Mouse (Mus musculus) spleen, adult 18-20 months (tissue): Measurements from ENCODE around the gene Cyp2j12.
"Not testable (repeated sequence)": the region's sequence is repeated elsewhere in the genome, so short reads cannot be mapped to it uniquely, and the experiment has no call there.

ENCODE experiments used
- DNase-seq, 2 experiments: peaks; one replicate each; pipeline ENCODE4 v3.0.0; 2022; ENCODE audit warnings: mixed read lengths in 2 of 2

Cyp2j12 gene

DNA sequence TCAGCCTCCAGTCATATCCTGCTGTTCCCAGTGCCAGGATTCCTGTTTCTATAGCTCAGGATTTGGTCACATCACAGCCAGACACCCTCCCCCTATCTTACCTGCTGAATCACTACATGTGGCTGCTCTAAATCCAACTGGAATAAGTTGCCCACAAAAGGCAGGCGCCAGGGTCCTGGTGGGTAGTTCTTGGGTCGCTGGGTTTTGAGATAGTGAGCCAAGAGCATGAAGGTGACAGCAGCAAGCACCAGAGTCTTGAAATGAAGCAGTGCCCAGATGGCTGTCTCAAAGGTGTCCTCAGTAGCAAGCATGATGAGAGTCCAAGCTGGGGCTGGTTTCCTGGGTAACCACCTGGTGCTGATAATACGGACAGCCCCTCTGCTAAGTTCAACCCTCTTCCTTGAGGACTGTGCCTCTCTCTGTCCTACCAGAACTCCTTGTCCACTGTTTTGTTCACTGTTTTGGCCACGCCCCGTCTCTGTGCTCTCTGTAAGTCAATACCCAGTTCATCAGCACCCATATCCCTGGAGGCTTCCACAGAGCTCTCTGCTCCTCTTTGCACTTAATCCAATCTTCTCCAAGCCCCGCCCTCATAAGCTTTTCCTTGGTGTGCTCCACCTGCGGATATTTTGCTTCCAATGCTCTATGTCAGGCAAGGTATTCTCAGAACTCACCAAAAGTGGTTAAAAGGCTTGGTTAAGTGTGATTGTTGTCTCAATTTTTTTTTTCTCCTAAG lies at the start of gene Cyp2j12:
TSS of gene Cyp2j12 (minus strand) at position 421 of the 736 bp plus-strand sequence.
- no peak for DNase-seq

DNA sequence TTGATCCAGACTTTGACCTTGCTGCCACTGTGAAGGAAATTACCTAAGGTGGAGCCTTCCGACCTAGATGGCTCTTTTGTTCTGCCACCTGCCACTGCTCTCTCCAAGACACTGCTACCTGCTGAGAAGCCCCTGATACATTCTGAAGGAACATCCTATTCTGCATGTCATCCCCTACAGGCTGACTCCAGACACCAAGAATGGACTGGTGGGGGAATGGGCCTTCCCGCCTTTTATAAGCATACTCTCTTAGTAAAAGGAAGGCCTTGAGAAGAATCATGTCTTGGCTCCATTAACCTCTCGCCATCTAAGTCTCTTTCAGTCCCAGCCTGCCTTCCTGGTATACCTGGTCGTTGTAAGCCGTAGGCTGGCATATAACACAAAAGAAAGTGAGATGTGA lies 48.4 kb upstream of the Cyp2j12 start:
- not testable (repeated sequence) for DNase-seq

DNA sequence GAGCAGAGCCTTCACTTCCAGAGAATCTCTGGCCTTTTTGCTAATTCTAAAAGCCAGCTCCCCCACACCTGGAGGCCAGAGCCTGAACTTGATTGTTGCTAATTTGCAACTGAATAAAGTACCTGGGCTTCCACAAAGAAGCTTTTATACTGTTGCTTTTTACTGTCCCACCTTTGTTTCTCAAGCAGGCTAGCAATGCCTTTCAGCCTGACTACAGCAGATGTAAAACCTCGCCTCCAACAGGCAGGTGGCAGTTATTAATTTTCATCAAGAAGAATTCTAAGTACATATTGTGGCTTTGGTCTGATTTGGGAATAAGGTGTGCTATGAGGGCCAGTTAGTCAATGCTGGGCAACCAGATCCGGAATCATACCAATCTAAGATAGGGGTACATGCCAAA lies 47.7 kb upstream of the Cyp2j12 start:
- not testable (repeated sequence) for DNase-seq

DNA sequence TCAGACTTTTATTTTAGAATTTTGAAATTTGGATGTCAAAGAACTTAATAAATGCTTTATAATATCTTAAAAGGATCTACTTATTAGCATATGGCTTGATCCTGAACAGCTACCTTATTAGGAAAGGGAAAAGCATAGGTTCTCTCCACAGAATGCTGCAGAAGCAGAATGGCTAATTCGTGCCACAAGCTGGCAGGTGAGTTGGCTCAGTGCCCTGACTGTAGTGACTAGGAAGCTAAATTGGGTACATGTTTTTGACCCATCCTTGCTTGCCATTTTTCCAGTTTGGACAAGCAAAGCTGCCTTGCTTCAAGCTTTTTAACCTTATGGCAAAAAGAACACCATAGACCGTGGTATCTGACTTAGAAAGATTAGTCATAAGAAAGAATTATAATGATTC lies 47.2 kb upstream of the Cyp2j12 start:
- DNase-seq, result not testable (repeated sequence)

DNA sequence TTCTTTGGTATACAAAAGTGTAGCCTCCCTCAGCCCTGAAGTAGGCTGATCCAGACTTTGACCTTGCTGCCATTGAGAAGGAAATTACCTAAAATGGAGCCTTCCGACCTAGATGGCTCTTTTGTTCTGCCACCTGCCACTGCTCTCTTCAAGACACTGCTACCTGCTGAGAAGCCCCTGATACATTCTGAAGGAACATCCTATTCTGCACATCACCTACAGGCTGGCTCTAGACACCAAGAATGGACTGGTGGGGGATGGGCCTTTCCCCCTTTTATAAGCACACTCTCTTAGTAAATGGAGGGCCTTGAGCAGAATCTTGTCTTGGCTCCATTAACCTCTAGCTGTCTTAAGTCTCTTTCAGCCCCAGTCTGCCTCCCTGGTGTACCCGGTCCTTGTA lies 43.8 kb upstream of the Cyp2j12 start:
- not testable (repeated sequence) for DNase-seq

DNA sequence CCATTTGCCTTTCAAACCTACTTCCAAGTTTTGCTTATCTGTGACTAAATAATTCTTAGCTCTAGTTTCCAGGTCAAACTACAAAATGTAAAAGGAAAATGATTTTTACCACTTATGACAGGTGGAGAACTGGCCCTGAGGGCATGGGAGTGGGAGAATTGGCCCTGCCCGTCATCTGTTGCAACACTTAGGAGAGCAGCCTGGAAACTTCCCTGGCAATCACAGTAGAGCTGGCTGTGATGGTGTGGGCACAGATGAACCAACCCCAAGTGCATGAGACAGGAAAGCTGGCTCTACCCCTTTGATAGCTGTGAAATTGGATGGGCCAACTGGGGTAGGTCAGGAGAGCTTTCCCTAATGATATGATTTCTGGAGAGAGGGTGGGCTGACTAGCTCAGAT lies 21.9 kb upstream of the Cyp2j12 start:
- no peak for DNase-seq

DNA sequence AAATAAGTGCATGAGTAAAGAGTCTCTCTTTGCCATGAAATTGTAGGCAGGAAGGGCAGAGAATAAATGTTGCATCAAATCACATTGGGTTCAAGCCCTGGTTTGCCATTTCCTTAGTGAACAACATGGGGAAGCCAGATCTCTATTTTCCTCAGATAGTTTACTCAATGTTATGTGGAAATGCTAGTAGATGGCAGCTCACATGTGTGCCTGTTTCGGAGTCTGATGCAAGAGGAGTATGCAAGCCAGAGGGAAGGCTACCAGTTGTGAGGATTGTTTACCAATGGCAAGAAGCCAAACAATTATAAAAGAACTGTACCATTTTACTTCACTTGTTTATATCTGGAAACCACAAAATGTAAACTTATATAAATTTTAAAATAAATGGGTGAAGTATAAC lies 20.6 kb upstream of the Cyp2j12 start:
- DNase-seq, result no peak

DNA sequence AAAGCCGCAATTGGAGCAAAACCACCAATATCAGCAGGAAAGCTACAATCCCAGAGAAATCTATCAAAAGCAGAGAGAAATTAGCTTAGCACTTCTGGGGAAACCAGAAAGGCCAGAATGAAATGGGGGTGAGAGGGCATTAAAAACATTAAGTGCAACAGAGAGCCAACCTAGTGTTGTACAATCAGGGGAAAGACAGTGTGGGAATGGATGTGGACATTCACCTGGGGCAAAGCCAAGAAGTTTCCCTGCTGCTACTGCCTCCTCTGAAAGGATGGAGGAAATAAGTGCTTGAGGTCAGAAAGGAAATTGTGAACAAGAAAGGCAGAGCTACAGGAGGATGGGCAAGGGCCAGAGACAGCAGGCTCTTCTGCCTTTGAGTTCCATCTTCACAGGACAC lies 1.7 kb downstream of the Cyp2j12 start:
- DNase-seq, result no peak

DNA sequence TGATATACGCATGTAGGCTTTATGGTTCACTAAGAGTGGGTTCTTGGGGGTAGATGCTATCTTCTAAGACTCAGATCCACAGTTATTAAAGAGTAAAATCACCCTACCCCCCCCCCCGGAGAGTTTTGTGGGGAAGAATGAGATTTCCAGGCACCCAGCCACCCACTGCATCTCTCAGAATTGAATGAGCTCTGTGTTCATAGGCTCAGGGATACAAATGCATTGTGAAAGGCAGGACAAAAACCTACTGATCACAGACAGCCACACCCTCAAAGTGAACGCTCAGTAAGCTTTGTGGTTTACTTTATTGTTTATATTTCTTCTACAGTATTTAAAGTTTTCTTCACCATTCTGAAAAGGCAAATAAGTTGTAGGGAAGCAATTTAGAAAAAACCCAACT lies 6.7 kb downstream of the Cyp2j12 start:
- DNase-seq, result no peak

DNA sequence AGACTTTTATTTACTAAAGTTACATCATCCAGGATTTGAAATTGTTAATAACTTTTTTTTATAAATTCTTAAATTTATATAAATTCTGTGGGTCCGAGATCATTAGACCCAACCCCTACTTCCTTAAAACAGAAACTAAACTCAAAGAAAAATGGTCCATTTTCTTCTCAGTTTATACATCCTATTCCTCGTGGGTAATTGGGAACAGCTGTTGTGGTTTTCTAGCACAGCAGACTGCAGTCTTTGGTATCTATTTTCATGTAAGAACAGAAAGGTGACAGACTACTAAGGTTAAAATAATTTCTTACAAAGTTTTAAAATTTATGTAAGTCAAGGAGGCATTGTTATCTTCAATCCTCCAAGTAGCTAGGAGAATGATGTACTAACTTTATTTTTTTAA lies 44.1 kb downstream of the Cyp2j12 start:
- DNase-seq, result no peak

DNA sequence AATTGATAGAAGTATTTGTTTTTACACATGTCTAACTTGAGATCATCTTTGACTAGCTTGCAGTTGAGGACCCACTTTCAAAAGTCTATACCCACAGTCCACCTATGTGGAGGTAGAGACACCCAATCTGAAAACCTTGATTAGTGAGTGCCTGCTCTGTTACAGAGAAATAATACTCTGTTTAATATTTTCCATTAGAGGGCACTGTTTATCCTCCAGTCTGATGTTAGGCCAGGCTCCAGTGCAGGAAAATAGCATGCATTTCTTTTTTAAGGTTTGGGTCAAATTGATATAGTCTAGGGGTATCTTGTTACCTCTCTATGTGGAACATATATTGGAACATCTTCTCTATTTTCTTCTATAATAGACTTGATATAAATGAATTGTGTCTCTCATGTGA lies 49.1 kb downstream of the Cyp2j12 start:
- DNase-seq, result no peak

DNA sequence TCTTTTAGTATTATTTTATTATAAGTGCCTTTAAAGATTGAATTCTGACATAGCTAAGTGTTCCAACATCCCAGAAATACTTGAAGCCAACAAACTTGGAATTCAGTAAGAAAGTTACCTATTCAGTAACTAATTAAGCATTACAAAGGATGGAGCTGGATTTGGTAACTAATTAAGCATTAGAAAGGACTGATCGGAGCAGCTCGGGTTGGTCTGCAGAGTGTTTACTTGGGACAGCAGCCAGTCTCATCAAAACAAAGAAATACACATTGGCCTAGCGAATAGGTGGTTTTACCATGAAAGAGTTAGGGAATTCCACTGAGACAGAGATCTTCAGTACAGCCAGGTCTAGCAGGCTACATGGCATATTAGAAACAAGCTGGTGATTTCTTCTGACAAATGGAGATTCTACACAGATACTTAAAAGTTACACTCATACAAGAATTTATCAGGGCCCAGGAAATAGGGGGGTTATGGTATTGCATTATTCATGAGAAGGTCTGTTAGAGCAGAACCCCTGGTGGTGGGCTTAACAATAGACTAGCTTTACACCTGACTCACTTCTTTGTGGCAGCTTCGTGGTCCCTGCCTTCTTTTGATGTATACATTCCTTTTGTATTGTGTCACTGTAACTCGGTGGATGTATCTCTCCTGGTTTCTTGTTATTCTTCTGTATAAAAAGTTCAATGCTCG lies 51.5 kb downstream of the Cyp2j12 start:
- DNase-seq, result not testable (repeated sequence)

DNA sequence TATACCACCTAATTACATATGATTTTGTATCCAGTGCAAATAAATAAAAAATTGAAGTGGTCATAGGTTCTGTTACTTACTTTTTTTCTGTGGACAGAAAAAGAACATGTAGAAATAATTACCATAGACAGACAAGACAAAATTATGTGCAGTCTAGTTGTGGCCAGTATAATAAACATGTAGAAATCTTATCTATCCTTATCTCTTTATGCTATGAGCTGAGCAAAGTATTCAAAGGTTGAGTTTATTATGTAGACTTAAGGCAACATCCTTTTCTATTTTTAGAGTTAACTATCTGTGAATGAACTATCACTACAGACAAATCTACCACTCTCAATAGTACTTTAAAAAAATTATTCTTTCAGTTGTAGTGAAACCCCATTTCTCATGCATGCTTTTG lies 62.6 kb downstream of the Cyp2j12 start:
- DNase-seq, result no peak

DNA sequence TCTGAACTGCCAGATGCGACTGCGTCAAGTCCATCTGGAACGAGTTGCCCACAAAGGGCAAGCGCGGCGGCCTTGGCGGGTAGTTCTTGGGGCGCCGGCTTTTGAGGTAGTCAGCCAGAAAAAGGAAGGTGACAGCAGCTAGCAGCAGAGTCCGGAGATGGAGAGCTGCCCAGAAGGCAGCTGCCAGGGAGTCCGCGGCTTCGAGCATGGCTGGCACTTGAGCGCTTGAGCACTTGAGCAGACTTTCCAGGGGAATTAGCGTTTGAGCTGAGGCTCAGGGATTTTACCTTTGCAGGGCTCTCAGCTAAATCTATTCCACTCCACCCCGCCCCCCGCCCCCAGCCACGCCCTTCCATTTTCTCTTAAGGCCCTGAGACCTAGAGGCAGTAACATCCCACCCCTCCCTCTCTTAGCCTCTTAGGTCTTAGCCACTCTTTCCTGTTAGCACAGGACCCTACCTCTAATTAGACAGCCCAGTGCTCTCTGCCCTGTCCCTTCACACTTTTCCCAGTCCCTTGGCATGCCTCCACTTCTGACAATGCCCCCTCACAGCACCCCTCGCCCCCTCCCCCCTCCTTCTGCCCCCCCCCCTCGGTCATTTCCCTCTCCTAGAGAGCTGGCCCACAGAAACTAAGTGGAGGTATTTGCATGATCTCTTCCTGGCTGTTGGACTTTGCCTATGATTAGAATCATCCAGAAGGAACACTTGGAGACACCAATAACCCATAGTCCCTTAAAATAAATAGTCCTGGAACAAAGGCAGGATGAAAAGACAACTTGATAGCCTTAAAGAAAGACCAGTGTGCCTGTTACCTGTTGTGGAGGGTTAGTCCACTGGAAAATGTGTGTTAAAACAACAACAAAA lies 63.5 kb downstream of the Cyp2j12 start, which contains the start of gene Cyp2j13:
TSS of gene Cyp2j13 (minus strand) at position 286 of the 865 bp plus-strand sequence.
- no peak for DNase-seq

DNA sequence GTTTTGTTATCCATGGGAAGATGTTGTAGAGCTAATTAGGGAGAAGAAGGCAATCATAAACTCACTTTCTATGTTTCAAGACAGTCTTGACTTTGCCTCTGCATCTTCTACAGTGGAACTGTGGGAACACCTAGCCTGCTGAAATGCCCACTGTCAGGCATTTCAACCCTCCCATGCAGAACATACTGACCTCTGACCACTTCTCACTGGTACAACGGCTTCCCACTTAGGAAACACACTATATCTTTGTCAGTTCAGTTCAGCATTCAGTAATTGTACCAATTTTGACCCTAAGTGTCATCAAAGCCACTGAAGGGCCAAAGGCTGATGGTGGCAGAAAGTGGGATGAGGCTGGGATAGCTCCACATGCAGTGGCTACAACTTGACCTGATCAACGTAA lies 78.9 kb downstream of the Cyp2j12 start:
- no peak for DNase-seq

DNA sequence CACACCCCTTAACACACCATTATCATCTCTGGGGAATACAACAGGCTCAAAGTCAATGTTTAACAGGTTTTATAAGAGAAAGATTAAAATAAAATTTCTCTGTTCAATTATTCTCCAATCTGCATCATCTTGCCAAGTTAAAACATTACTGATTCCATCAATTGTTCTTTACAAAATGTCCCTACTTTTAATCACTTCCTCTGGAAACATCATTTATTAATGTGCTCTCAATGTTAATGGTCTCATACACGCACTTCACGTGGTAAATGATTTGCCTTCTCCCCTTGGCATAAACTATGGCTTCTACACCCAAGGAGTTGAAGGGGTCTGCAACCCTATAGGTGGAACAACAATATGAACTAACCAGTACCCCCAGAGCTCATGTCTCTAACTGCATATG lies 80.8 kb downstream of the Cyp2j12 start:
- no peak for DNase-seq
